Mouse (Mus musculus) heart, embryonic 14.5 days (tissue): ENCODE data around the gene Gria4. TPM values are rescaled to one million over a fixed set of nuclear protein-coding genes. Genes with fewer than 3 reads are reported as not detected.
"Not testable (repeated sequence)": the region's sequence is repeated elsewhere in the genome, so short reads cannot be mapped to it uniquely, and the experiment has no call there.

Experiments used
- ATAC-seq: fragments of 200-750 bp; cut with Nextera tagmentation; 2 replicates; pipeline ENCODE4 v1.8.0; 2017; ENCODE audit warnings: low read depth, moderate TSS enrichment; ENCODE audit not compliant: insufficient number of reproducible peaks, insufficient read depth, low FRiP score
- H3K27ac ChIP-seq, 2 experiments: fragments of 200-500 bp in 1 of 2; fragments of 300-500 bp in 1 of 2; sonication (generic) in 1 of 2; replicated peaks in 1 of 2; 2 replicates each; pipeline ENCODE4 v1.5.1; 2012 to 2014; ENCODE audit warnings: low read depth in 2 of 2, low read length in 2 of 2, control low read depth in 1 of 2, mild to moderate bottlenecking in 1 of 2, mixed read lengths in 1 of 2; ENCODE audit not compliant: control insufficient read depth in 1 of 2, insufficient read depth in 1 of 2
- H3K27me3 ChIP-seq: fragments of 300-500 bp; sonication (generic); 2 replicates; pipeline ENCODE4 v1.6.1; 2014; ENCODE audit warnings: mild to moderate bottlenecking, low read length, control low read depth; ENCODE audit not compliant: control insufficient read depth, insufficient read depth
- H3K36me3 ChIP-seq: fragments of 300-500 bp; sonication (generic); 2 replicates; pipeline ENCODE4 v1.6.1; 2014; ENCODE audit warnings: mild to moderate bottlenecking, control low read depth, low read length, mixed read lengths; ENCODE audit not compliant: control insufficient read depth, insufficient read depth
- H3K4me1 ChIP-seq, 2 experiments: fragments of 200-500 bp in 1 of 2; fragments of 300-500 bp in 1 of 2; sonication (generic) in 1 of 2; 2 replicates each; pipeline ENCODE4 v1.6.1; 2012 to 2014; ENCODE audit warnings: low read length in 2 of 2, control low read depth in 1 of 2, mixed read lengths in 1 of 2; ENCODE audit not compliant: control insufficient read depth in 2 of 2, insufficient read depth in 2 of 2
- H3K4me2 ChIP-seq: fragments of 300-500 bp; sonication (generic); 2 replicates; pipeline ENCODE4 v1.6.1; 2014; ENCODE audit warnings: mild to moderate bottlenecking, low read length
- H3K4me3 ChIP-seq, 2 experiments: fragments of 200-500 bp in 1 of 2; fragments of 300-500 bp in 1 of 2; sonication (generic) in 1 of 2; 2 replicates each; pipeline ENCODE4 v1.5.1; 2012 to 2014; ENCODE audit warnings: low read length in 2 of 2, mild to moderate bottlenecking in 2 of 2, control low read depth in 1 of 2, low read depth in 1 of 2, moderate library complexity in 1 of 2; ENCODE audit not compliant: control insufficient read depth in 1 of 2, insufficient read depth in 1 of 2
- H3K9ac ChIP-seq: fragments of 300-500 bp; sonication (generic); 2 replicates; pipeline ENCODE4 v1.6.1; 2014; ENCODE audit warnings: mild to moderate bottlenecking, low read length
- H3K9me3 ChIP-seq: fragments of 300-500 bp; sonication (generic); 2 replicates; pipeline ENCODE4 v1.6.1; 2016; ENCODE audit warnings: low read length, control low read depth; ENCODE audit not compliant: control insufficient read depth
- WGBS: fragments of 180-500 bp; shearing (Covaris S2); extraction: QIAGEN DNeasy Blood & Tissue Kit; methylation state at CpG from one replicate; pipeline ENCODE4 v1.1.7; 2014; 5-methylcytosine and 5-hydroxymethylcytosine counted together
- polyA plus RNA-seq: library from polyadenylated mRNA; unstranded; fragments of >200 nt; fragmentation: Nextera tagmentation; extraction: Ambion mirVana; gene quantifications from 2 replicates; pipeline ENCODE4 v1.2.1, GENCODE M21; 2014

The Gria4 gene
- polyA plus RNA-seq: 0.23 and 0.55 TPM in 2 replicates

GRCm38 (mm10) chr9:4795544-4796288 lies at the start of gene Gria4:
Gene Gria4 (minus strand): TSS chr9:4796234.
- peaks cover 3% of the 10 kb centered on the region for H3K27me3 ChIP-seq
- H3K9ac ChIP-seq: peak within 1 kb of the TSS; percentile 54
- WGBS: 1% methylated on average over 46 of the region's 46 CpGs
- peak; percentile 39; the same call in 1 of the 2 replicates for ATAC-seq
- no peak within 1 kb of the TSS for H3K27ac ChIP-seq
- no peaks in the 10 kb centered on the region for H3K4me1 ChIP-seq
- H3K4me2 ChIP-seq: peak within 1 kb of the TSS; percentile 96
- H3K9me3 ChIP-seq: no peaks in the 10 kb centered on the region
- no peaks in the 10 kb centered on the region for H3K36me3 ChIP-seq
- H3K4me3 ChIP-seq: peak within 1 kb of the TSS; percentile 48 to 50

DNA sequence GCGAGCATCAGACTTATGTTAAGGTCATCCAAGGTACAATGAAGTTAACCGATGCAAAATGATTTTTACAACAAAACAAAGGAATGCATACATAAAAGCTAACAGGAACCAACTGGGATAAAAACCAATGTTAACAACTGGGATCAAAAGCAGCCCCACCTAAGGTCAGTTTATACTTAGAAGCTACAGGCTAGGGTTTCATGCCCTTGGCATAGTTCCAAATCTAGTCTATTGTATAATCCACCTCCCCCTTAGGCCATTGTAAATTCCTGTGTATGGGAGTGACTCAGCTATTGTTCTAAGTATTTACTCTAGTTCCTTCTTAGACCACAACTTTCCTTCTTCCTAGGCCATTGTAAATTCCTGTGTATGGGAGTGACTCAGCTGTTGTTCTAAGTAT lies 14.9 kb upstream of the Gria4 start:
- H3K27me3 ChIP-seq, H3K4me1 ChIP-seq, H3K9ac ChIP-seq, H3K4me3 ChIP-seq, H3K4me2 ChIP-seq, ATAC-seq, H3K36me3 ChIP-seq, H3K27ac ChIP-seq: not testable (repeated sequence)
- H3K9me3 ChIP-seq: peaks cover 11% of the 10 kb centered on the region; the same call in 1 of the 2 replicates
- 79% methylated on average over 2 of the region's 2 CpGs for WGBS

GRCm38 (mm10) chr9:4803151-4803755 lies 7.2 kb upstream of the Gria4 start:
- no peaks in the 10 kb centered on the region for H3K9me3 ChIP-seq
- no peaks in the 10 kb centered on the region for H3K36me3 ChIP-seq
- no peaks in the 10 kb centered on the region for H3K4me1 ChIP-seq
- ATAC-seq: no peak
- H3K9ac ChIP-seq: no peak overlapping the region
- no peak overlapping the region for H3K27ac ChIP-seq
- 74% methylated on average over 7 of the region's 7 CpGs for WGBS
- H3K4me3 ChIP-seq: no peak overlapping the region
- no peaks in the 10 kb centered on the region for H3K27me3 ChIP-seq
- H3K4me2 ChIP-seq: no peak overlapping the region

DNA sequence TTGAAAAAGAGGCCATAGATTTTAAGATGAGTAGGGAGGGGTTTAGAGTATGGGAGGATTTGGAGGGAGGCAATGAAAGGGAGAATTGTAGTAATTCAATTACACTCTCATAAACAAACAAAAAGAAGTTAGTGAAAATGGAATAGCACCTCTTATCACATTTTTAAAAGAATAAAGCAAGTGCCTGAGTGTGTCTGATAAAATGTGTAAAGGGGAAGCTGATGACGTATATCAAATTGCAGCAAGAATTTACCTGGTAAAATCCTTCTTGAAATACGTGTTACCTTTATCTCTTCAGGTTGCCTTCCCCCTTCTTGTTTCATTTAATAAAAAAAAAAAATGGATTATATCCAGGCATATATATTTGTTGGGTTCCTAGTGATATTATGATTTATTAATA lies 1.4 kb upstream of the Gria4 start:
- Histone ChIP-seq H3K4me2 (no peak overlapping the region), H3K4me3 (no peak overlapping the region), H3K27ac (no peak overlapping the region), H3K27me3 (peaks cover 3% of the 10 kb centered on the region), H3K9ac (no peak overlapping the region), H3K9me3 (no peaks in the 10 kb centered on the region), H3K4me1 (no peaks in the 10 kb centered on the region), H3K36me3 (no peaks in the 10 kb centered on the region)
- 75% methylated on average over 2 of the region's 2 CpGs for WGBS
- ATAC-seq: no peak

DNA sequence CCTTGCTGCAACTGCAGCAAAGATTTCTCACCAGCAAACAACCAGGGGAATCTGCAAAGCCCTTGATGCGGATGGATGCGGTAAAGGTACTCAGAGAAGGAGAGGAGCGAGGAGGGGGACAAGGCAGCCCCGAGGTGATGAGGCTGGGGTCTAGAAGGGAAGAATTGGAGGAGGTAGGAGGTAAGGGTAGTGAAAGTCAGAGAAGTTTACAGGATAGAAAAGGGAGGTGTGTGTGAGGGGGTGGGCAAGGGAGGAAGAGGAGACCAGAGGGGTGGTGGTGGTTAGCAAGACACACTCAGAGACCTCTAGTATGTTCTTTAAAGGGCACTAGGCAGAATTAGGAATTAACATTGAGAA lies 233 bp upstream of the Gria4 start:
- Histone ChIP-seq H3K4me2 (peak overlapping the region; percentile 96), H3K36me3 (no peaks in the 10 kb centered on the region), H3K4me3 (peak overlapping the region; percentile 48 to 50), H3K4me1 (no peaks in the 10 kb centered on the region), H3K27me3 (peaks cover 3% of the 10 kb centered on the region), H3K27ac (no peak overlapping the region), H3K9me3 (no peaks in the 10 kb centered on the region), H3K9ac (peak overlapping the region; percentile 54)
- 1% methylated on average over 4 of the region's 4 CpGs for WGBS
- ATAC-seq: no peak

DNA sequence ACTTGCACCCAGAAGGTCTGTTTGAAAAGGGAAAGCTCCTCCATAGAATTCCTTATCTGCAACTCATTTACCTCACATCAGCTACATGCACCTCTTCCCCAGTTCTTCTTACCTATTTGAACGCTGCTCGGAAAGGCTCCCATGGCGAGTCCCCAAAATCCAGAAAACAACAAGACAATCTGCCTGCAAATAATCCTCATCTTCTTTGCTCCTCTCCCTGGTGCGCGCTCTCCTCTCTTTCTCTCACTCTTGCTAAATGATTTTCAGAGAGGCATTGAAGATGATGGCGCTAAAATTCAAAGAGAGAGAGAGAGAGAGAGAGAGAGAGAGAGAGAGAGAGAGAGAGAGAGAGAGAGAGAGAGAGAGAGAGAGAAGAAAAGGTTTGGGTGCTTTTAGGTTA lies 959 bp downstream of the Gria4 start:
- H3K4me3 ChIP-seq: peak overlapping the region; percentile 48 to 50
- peaks cover 3% of the 10 kb centered on the region for H3K27me3 ChIP-seq
- WGBS: 1% methylated on average over 6 of the region's 6 CpGs
- no peaks in the 10 kb centered on the region for H3K9me3 ChIP-seq
- H3K4me1 ChIP-seq: no peaks in the 10 kb centered on the region
- ATAC-seq: no peak
- no peak overlapping the region for H3K27ac ChIP-seq
- no peak overlapping the region for H3K9ac ChIP-seq
- no peaks in the 10 kb centered on the region for H3K36me3 ChIP-seq
- H3K4me2 ChIP-seq: peak overlapping the region; percentile 96

DNA sequence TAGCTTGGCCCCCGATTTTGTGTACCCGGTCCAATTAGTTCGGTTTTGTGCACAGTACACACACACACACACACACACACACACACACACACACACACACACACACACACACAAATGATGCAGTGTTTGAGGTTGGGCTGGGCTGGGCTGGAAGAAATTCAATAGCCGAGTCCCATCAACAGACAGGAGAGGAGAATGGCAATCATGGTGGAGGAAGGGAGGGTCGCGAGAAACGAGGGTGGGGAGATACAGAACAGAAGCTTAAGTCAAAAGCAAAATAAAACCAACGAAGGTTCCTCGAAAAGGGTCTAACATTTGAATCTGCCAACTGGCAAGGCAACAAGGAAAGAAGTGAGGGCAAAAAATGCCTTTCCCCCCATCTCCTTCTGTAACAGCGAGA lies 1.6 kb downstream of the Gria4 start:
- Histone ChIP-seq H3K4me2 (no peak overlapping the region), H3K27me3 (peaks cover 3% of the 10 kb centered on the region), H3K27ac (no peak overlapping the region), H3K4me3 (no peak overlapping the region), H3K9me3 (no peaks in the 10 kb centered on the region), H3K9ac (no peak overlapping the region), H3K4me1 (no peaks in the 10 kb centered on the region), H3K36me3 (no peaks in the 10 kb centered on the region)
- whole genome bisulfite sequencing: 44% methylated on average over 10 of the region's 10 CpGs
- ATAC-seq: no peak
